In genomic region chr7:83489790-83490189, GRCm38 (mm10) we compare ENCODE assay signal across 8 mouse cellular contexts.
DNase-seq lines count a peak whose midpoint lies in the region; ATAC-seq and TF ChIP-seq lines count a peak whose summit lies in the region.

No protein-coding gene starts in this region.

- no peaks in the 10 kb centered on the region for H3K9me3 ChIP-seq in forebrain, postnatal 0 days (ENCODE audit: low read length)
- H3K9me3 ChIP-seq in neural tube, embryonic 12.5 days = no peaks in the 10 kb centered on the region

- DNase-seq in frontal cortex, postnatal 14 days (ENCODE audit: low spot score in 2 of 2) = no peak
- DNase-seq in thymus, postnatal 14 days = peak; percentile 7
- DNase-seq in thymus, postnatal 36 days = no peak
- DNase-seq in forebrain, postnatal 0 days = no peak
- DNase-seq in layer of hippocampus, adult 9-11 months = peak; percentile 29
- no peak for DNase-seq in adrenal gland, adult 18-20 months (ENCODE audit: low spot score in 2 of 2)

- 73% methylated on average over 1 of the region's 1 CpGs for WGBS in forebrain, postnatal 0 days
- WGBS in neural tube, embryonic 12.5 days = 83% methylated on average over 1 of the region's 1 CpGs

- no peak overlapping the region for H3K27ac ChIP-seq in forebrain, postnatal 0 days (ENCODE audit: low read depth, low read length)
- H3K27ac ChIP-seq in neural tube, embryonic 12.5 days = no peak overlapping the region

- H3K4me3 ChIP-seq in forebrain, postnatal 0 days (ENCODE audit: low read depth, low read length) = no peak overlapping the region
- H3K4me3 ChIP-seq in neural tube, embryonic 12.5 days = no peak overlapping the region

- ATAC-seq in frontal cortex, adult (ENCODE audit: low TSS enrichment) = peak; percentile 81
- peak; percentile 43; the same call in 1 of the 2 replicates for ATAC-seq in forebrain, postnatal 0 days
- ATAC-seq in neural tube, embryonic 12.5 days (ENCODE audit: low FRiP score, low read depth) = peak; percentile 83

- no peaks in the 10 kb centered on the region; the same call in 1 of the 2 replicates for H3K4me1 ChIP-seq in forebrain, postnatal 0 days (ENCODE audit: insufficient read depth)
- no peaks in the 10 kb centered on the region for H3K4me1 ChIP-seq in neural tube, embryonic 12.5 days

- H3K9ac ChIP-seq in forebrain, postnatal 0 days = no peak overlapping the region
- no peak overlapping the region for H3K9ac ChIP-seq in neural tube, embryonic 12.5 days

- H3K36me3 ChIP-seq in forebrain, postnatal 0 days (ENCODE audit: insufficient read depth) = no peaks in the 10 kb centered on the region
- H3K36me3 ChIP-seq in neural tube, embryonic 12.5 days = no peaks in the 10 kb centered on the region

- H3K4me2 ChIP-seq in forebrain, postnatal 0 days (ENCODE audit: low read depth) = no peak overlapping the region
- H3K4me2 ChIP-seq in neural tube, embryonic 12.5 days (replicated peaks) = no peak overlapping the region

- no peaks in the 10 kb centered on the region for H3K27me3 ChIP-seq in forebrain, postnatal 0 days (ENCODE audit: insufficient read depth, low read length)
- H3K27me3 ChIP-seq in neural tube, embryonic 12.5 days (replicated peaks) = no peaks in the 10 kb centered on the region

- peak; percentile 75 for TF ChIP-seq CTCF in forebrain, postnatal 0 days (IDR thresholded peaks at IDR 0.05; ENCODE audit: low read depth)

Comparison
In these comparisons a context has a peak if more than half of its experiments do, and no peak if none do; other contexts are left out.
1. DNase-seq: peak in thymus, postnatal 14 days (single experiment) and layer of hippocampus, adult 9-11 months (single experiment); none in frontal cortex, postnatal 14 days (0 of 2), thymus, postnatal 36 days (0 of 2), forebrain, postnatal 0 days (single experiment) and adrenal gland, adult 18-20 months (0 of 2).
2. Peak in every context shown above with its lines, with median percentiles within 50 percentile points of each other: ATAC-seq.